Mouse (Mus musculus): ENCODE data around the gene Pla2g4c.
"Not testable (repeated sequence)": the region's sequence is repeated elsewhere in the genome, so short reads cannot be mapped to it uniquely, and the experiment has no call there.

Pla2g4c gene

GRCm38 (mm10) chr7:13324316-13324715, at the start of gene Pla2g4c:
Gene Pla2g4c (plus strand): TSS chr7:13324655.
- DNase-seq (ENCODE audit: low read depth in 2 of 2, low spot score in 2 of 2): no peak

GRCm38 (mm10) chr7:13277081-13277480, 47.4 kb upstream of the Pla2g4c start, which contains the start of gene Lig1:
Gene Lig1 (plus strand): TSS chr7:13277283.
- DNase-seq (ENCODE audit: low read depth in 2 of 2, low spot score in 2 of 2): no peak

- no peak for DNase-seq (ENCODE audit: low read depth in 2 of 2, low spot score in 2 of 2)
Observed at GRCm38 (mm10) chr7:13277833-13278232, 46.6 kb upstream of the Pla2g4c start.

GRCm38 (mm10) chr7:13278308-13278891, 46.1 kb upstream of the Pla2g4c start, which contains the start of gene Zswim9:
Gene Zswim9 (minus strand): TSS chr7:13278721.
- DNase-seq (ENCODE audit: low read depth in 2 of 2, low spot score in 2 of 2): peak; percentile 88 to 92

- not testable (repeated sequence) for DNase-seq (ENCODE audit: low read depth in 2 of 2, low spot score in 2 of 2)
Observed at GRCm38 (mm10) chr7:13278957-13279356, 45.5 kb upstream of the Pla2g4c start.

- no peak for DNase-seq (ENCODE audit: low read depth in 2 of 2, low spot score in 2 of 2)
Observed at GRCm38 (mm10) chr7:13288621-13289020, 35.8 kb upstream of the Pla2g4c start.

GRCm38 (mm10) chr7:13290041-13290675, 34.3 kb upstream of the Pla2g4c start:
- no peak for DNase-seq (ENCODE audit: low read depth in 2 of 2, low spot score in 2 of 2)

GRCm38 (mm10) chr7:13291370-13291769, 33.1 kb upstream of the Pla2g4c start:
- DNase-seq (ENCODE audit: low read depth in 2 of 2, low spot score in 2 of 2): no peak

- no peak for DNase-seq (ENCODE audit: low read depth in 2 of 2, low spot score in 2 of 2)
Observed at GRCm38 (mm10) chr7:13293878-13294855, 30.3 kb upstream of the Pla2g4c start.

- no peak for DNase-seq (ENCODE audit: low read depth in 2 of 2, low spot score in 2 of 2)
Observed at GRCm38 (mm10) chr7:13295256-13295655, 29.2 kb upstream of the Pla2g4c start.

GRCm38 (mm10) chr7:13297636-13298035, 26.8 kb upstream of the Pla2g4c start:
- no peak for DNase-seq (ENCODE audit: low read depth in 2 of 2, low spot score in 2 of 2)

GRCm38 (mm10) chr7:13298821-13299220, 25.6 kb upstream of the Pla2g4c start:
- no peak for DNase-seq (ENCODE audit: low read depth in 2 of 2, low spot score in 2 of 2)

GRCm38 (mm10) chr7:13301643-13302042, 22.8 kb upstream of the Pla2g4c start:
- DNase-seq (ENCODE audit: low read depth in 2 of 2, low spot score in 2 of 2): no peak

GRCm38 (mm10) chr7:13302780-13303179, 21.7 kb upstream of the Pla2g4c start:
- DNase-seq (ENCODE audit: low read depth in 2 of 2, low spot score in 2 of 2): peak; percentile 7 to 43

- DNase-seq (ENCODE audit: low read depth in 2 of 2, low spot score in 2 of 2): no peak
Observed at GRCm38 (mm10) chr7:13303372-13303771, 21.1 kb upstream of the Pla2g4c start.

GRCm38 (mm10) chr7:13309407-13309806, 15.0 kb upstream of the Pla2g4c start:
- DNase-seq (ENCODE audit: low read depth in 2 of 2, low spot score in 2 of 2): no peak

GRCm38 (mm10) chr7:13310493-13311199, 13.8 kb upstream of the Pla2g4c start:
- DNase-seq (ENCODE audit: low read depth in 2 of 2, low spot score in 2 of 2): no peak

- no peak for DNase-seq (ENCODE audit: low read depth in 2 of 2, low spot score in 2 of 2)
Observed at GRCm38 (mm10) chr7:13311401-13311800, 13.1 kb upstream of the Pla2g4c start.

GRCm38 (mm10) chr7:13314095-13314597, 10.3 kb upstream of the Pla2g4c start:
- no peak for DNase-seq (ENCODE audit: low read depth in 2 of 2, low spot score in 2 of 2)

GRCm38 (mm10) chr7:13321424-13321823, 3.0 kb upstream of the Pla2g4c start:
- DNase-seq (ENCODE audit: low read depth in 2 of 2, low spot score in 2 of 2): no peak

- no peak for DNase-seq (ENCODE audit: low read depth in 2 of 2, low spot score in 2 of 2)
Observed at GRCm38 (mm10) chr7:13330575-13330974, 6.1 kb downstream of the Pla2g4c start.
